Mouse (Mus musculus) G1E (cell line): Measurements from ENCODE around the gene Ak1.

Experiments used
- CTCF ChIP-seq: IDR thresholded peaks from 2 replicates; pipeline ENCODE4 v1.5.1; 2012; ENCODE audit warnings: low read depth, low read length, inconsistent platforms, mixed read lengths
- GATA1 ChIP-seq: IDR thresholded peaks from 2 replicates; pipeline ENCODE4 v1.6.1; 2012; ENCODE audit warnings: borderline replicate concordance, low read length, inconsistent platforms, mixed read lengths

DNA sequence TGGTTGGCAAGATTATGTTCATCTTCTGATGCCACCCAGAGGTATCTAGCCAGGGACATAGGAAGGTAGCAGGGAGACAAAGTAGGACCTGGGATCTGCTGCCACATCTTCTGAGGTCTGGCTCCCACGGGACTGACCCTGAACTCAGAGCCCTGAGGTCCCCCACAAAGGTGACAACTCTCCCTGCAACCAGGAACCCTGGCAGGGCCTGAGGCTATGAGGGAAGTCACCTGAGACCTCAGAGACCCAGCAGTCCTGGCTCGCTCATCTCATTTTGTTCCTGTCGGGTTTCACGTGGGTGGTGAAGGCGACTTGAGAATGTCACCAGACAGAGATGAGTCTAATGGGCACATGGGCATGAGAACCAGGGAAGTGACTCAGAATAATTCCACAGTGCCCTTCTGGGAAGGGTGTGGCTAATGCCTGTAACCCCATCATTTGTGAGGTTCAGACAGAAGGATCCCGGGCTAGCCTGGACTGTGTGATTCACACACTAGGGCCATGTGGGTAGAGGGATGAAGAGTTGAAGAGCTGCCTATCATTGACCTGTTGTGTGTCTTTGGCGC lies 36.3 kb upstream of the Ak1 start:
- TF ChIP-seq CTCF = no peak
- no peak for TF ChIP-seq GATA1
